Mouse (Mus musculus) gonadal fat pad, adult 2 months (tissue): ENCODE results near the gene Gm438. TPM values are rescaled to one million over a fixed set of nuclear protein-coding genes. Genes with fewer than 3 reads are reported as not detected.
"Not testable (repeated sequence)": the region's sequence is repeated elsewhere in the genome, so short reads cannot be mapped to it uniquely, and the experiment has no call there.

Experiments
- DNase-seq: peaks from one replicate; pipeline ENCODE4 v3.0.0-alpha.2; 2012; ENCODE audit warnings: low read depth
- polyA plus RNA-seq: library from polyadenylated mRNA; depleted of rRNA; stranded (reverse); fragments of >200 nt; gene quantifications from 2 replicates; pipeline ENCODE4 v1.2.3, GENCODE M21; 2012; rRNA removed

Gene Gm438
- not detected in 2 replicates for polyA plus RNA-seq

- DNase-seq = no peak
These were observed at the start of gene Gm438 for GRCm38 (mm10) chr4:144786483-144786882. Gene Gm438 (minus strand): TSS chr4:144786583.

- DNase-seq = no peak
These were observed 38.3 kb upstream of the Gm438 start for GRCm38 (mm10) chr4:144824706-144825105.

- no peak for DNase-seq
These were observed 37.6 kb upstream of the Gm438 start for GRCm38 (mm10) chr4:144823996-144824395.

GRCm38 (mm10) chr4:144807135-144807534 lies 20.8 kb upstream of the Gm438 start:
- DNase-seq = not testable (repeated sequence)

DNA sequence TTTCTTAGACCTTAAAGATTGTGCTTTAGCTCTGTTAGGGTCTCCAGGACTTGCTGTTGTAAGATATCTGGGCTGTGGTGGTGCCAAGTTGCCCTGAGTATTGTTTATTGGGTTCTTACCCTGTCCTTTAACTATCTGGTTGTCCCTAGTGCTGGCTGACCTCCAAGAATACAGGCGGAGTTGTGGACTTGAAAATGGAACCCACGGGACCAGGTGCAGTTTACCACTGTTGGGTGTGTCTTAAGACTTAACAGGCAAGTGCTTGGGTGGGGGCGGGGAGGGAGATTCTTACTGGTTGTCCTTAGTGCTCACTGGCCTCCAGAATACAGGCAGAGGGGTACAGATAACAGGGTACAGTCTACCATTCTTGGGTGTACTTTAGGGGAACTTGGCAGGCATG lies 17.2 kb upstream of the Gm438 start:
- no peak for DNase-seq

DNA sequence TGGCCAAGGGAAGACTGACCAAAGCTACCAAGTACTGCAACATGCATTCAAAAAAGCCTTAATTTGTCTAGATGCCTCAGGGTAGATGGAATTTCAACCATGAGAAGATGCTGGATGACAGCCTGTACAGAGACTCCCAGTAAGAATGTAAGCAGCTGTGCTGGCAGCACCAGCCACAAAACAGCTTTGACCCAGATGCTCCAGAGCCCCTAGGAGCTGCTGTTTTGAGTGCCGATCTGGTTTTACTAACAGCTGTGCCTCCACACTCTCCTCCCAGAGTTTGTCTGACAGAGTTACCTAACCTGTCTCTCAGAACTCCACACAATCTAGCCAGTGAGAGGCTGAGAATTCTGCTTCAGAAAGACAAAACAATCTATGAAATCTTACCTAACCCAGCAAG lies 3.8 kb upstream of the Gm438 start:
- no peak for DNase-seq

DNA sequence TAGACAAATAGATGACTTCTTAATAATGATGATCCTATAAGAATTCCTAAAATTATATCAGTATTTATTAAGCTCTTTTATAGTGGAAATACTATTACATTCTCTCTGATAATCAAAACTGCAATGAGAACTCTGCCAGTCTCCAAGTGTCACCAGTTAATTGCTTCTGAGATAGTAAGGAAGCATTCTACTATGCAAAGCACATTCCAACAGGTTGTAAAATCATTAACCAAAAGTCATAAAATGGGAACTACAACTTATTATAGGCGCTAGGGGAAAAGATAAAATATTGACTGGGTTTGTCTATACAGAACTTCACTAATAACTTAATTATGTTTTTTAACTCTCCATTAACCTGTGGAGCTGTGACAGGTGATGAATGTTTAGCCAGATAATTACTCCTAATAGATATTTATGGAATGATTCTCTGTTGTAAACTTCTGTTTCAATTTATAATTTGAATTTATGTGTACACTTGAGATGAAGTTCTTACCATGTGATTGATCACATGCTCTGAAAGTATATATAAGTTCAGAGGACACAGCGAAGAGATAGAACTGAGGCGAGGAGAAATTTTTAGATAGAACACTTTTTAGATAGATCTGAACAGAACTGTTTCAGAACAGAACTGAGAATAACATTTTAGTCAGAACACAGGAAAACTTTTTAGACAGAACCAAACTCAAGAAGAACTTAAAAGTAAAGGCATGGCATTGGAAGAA lies 3.7 kb downstream of the Gm438 start:
- no peak for DNase-seq

- no peak for DNase-seq
These were observed 20.7 kb downstream of the Gm438 start for GRCm38 (mm10) chr4:144765722-144766121.

- DNase-seq = no peak
These were observed 37.2 kb downstream of the Gm438 start for GRCm38 (mm10) chr4:144749139-144749538.

Other genes with a start within 250 kb of the Gm438 start
- not detected in 2 replicates for gene Gm13124, start 221.4 kb downstream of the Gm438 start, polyA plus RNA-seq
- gene Aadacl4, start 172.9 kb downstream of the Gm438 start, polyA plus RNA-seq = not detected in 2 replicates
- gene Gm436, start 100.2 kb downstream of the Gm438 start, polyA plus RNA-seq = not detected in 2 replicates
- gene Gm13178, start 65.2 kb downstream of the Gm438 start, polyA plus RNA-seq = not detected in 2 replicates
- 160 and 212 TPM in 2 replicates for gene Dhrs3, start 106.2 kb upstream of the Gm438 start, polyA plus RNA-seq